Mouse (Mus musculus) cerebellum, adult (tissue): ENCODE results near the gene Uimc1.

Source experiments
- ATAC-seq: cut with Nextera tagmentation; 2 replicates; pipeline ENCODE4 v1.9.2; 2017; ENCODE audit warnings: mild to moderate bottlenecking, moderate library complexity, mixed read lengths; ENCODE audit not compliant: insufficient number of reproducible peaks, low FRiP score, low TSS enrichment

Gene Uimc1

GRCm38 (mm10) chr13:55058042-55058441 is 42.1 kb downstream of the Uimc1 start:
- ATAC-seq, result no peak

GRCm38 (mm10) chr13:55047706-55048105 is 52.4 kb downstream of the Uimc1 start:
- no peak for ATAC-seq

GRCm38 (mm10) chr13:55040016-55040415 is 60.1 kb downstream of the Uimc1 start:
- no peak for ATAC-seq

GRCm38 (mm10) chr13:55024215-55024614 is 75.9 kb downstream of the Uimc1 start:
- ATAC-seq, result no peak

GRCm38 (mm10) chr13:55022715-55023114 is 77.4 kb downstream of the Uimc1 start:
- no peak for ATAC-seq

GRCm38 (mm10) chr13:55022256-55022655 is 77.8 kb downstream of the Uimc1 start:
- ATAC-seq, result no peak

GRCm38 (mm10) chr13:55021194-55021779 is 78.8 kb downstream of the Uimc1 start, which contains the start of gene Hk3:
TSS of gene Hk3 (minus strand) at chr13:55021385.
- ATAC-seq, result no peak

GRCm38 (mm10) chr13:55020051-55020450 is 80.0 kb downstream of the Uimc1 start:
- no peak for ATAC-seq

GRCm38 (mm10) chr13:55019181-55019580 is 80.9 kb downstream of the Uimc1 start:
- no peak for ATAC-seq

- ATAC-seq, result no peak
Observed at GRCm38 (mm10) chr13:55018700-55019099, 81.4 kb downstream of the Uimc1 start.

GRCm38 (mm10) chr13:55017898-55018599 is 82.1 kb downstream of the Uimc1 start:
- no peak for ATAC-seq

- no peak for ATAC-seq
Observed at GRCm38 (mm10) chr13:55017154-55017897, 82.8 kb downstream of the Uimc1 start.

GRCm38 (mm10) chr13:55014451-55014850 is 85.6 kb downstream of the Uimc1 start:
- ATAC-seq, result no peak

- no peak for ATAC-seq
Observed at GRCm38 (mm10) chr13:55013702-55014344, 86.3 kb downstream of the Uimc1 start.

- ATAC-seq, result peak; percentile 56; the same call in 1 of the 2 replicates
Observed at GRCm38 (mm10) chr13:55011981-55012478, 88.1 kb downstream of the Uimc1 start.

GRCm38 (mm10) chr13:55011103-55011502 is 89.0 kb downstream of the Uimc1 start:
- ATAC-seq, result no peak

GRCm38 (mm10) chr13:55008589-55008988 is 91.5 kb downstream of the Uimc1 start:
- no peak for ATAC-seq

GRCm38 (mm10) chr13:55006415-55006742 is 93.7 kb downstream of the Uimc1 start:
- no peak for ATAC-seq

GRCm38 (mm10) chr13:55005691-55006414 is 94.2 kb downstream of the Uimc1 start:
- ATAC-seq, result no peak

GRCm38 (mm10) chr13:55004646-55005045 is 95.5 kb downstream of the Uimc1 start:
- no peak for ATAC-seq
